Mouse (Mus musculus): ENCODE measurements at regions not wholly inside any gene's neighbourhood (a gene's known extent, or its start where the extent isn't known, plus 50 kb on each side); places are given as distances from the start of the nearest gene placed in this dataset.

- TF ChIP-seq CTCF (IDR thresholded peaks at IDR 0.05; ENCODE audit: low read depth) (no peak), EP300 (IDR thresholded peaks at IDR 0.05; ENCODE audit: low read depth) (no peak)
These were observed 2466.3 kb upstream of the 5930422O12Rik start for GRCm38 (mm10) chr8:30962207-30962606.

Measured in heart, postnatal 0 days (tissue).